Mouse (Mus musculus) gastrocnemius, adult 8-10 months (tissue): ENCODE measurements at regions not wholly inside any gene's neighbourhood (a gene's known extent, or its start where the extent isn't known, plus 50 kb on each side); places are given as distances from the start of the nearest gene placed in this dataset.
A peak's percentile ranks its signal among the peaks of the same experiment; 100 is the strongest.

Experiments used
- DNase-seq, 2 experiments: peaks; one replicate each; pipeline ENCODE4 v3.0.0; 2022; ENCODE audit warnings: low spot score in 2 of 2

- DNase-seq = no peak
Observed at GRCm38 (mm10) chr7:66593619-66594018, 95.8 kb downstream of the Asb7 start.

- no peak for DNase-seq
Observed at GRCm38 (mm10) chr7:66591594-66592290, 97.7 kb downstream of the Asb7 start.

GRCm38 (mm10) chr7:66586511-66586910, 102.9 kb downstream of the Asb7 start:
- DNase-seq = no peak

GRCm38 (mm10) chr7:66580687-66581151, 108.7 kb downstream of the Asb7 start:
- DNase-seq = no peak

GRCm38 (mm10) chr7:66576261-66576660, 113.1 kb downstream of the Asb7 start:
- no peak for DNase-seq

- no peak for DNase-seq
Observed at GRCm38 (mm10) chr7:66571451-66571850, 117.9 kb downstream of the Asb7 start.

GRCm38 (mm10) chr7:66547694-66548093, 120.4 kb upstream of the Aldh1a3 start:
- DNase-seq = no peak

GRCm38 (mm10) chr7:66545184-66545583, 117.9 kb upstream of the Aldh1a3 start:
- no peak for DNase-seq

GRCm38 (mm10) chr7:66544352-66545053, 117.2 kb upstream of the Aldh1a3 start:
- DNase-seq = no peak

GRCm38 (mm10) chr7:66532596-66532995, 105.3 kb upstream of the Aldh1a3 start:
- DNase-seq = no peak

- no peak for DNase-seq
Observed at GRCm38 (mm10) chr7:66532048-66532447, 104.7 kb upstream of the Aldh1a3 start.

- DNase-seq = no peak
Observed at GRCm38 (mm10) chr7:66531111-66531510, 103.8 kb upstream of the Aldh1a3 start.

GRCm38 (mm10) chr7:66528881-66529280, 101.6 kb upstream of the Aldh1a3 start:
- DNase-seq = peak; percentile 39 to 64

- no peak for DNase-seq
Observed at GRCm38 (mm10) chr7:66523959-66524358, 96.6 kb upstream of the Aldh1a3 start.

GRCm38 (mm10) chr7:66521522-66521921, 94.2 kb upstream of the Aldh1a3 start:
- DNase-seq = no peak

- DNase-seq = no peak
Observed at GRCm38 (mm10) chr7:66516143-66516542, 88.8 kb upstream of the Aldh1a3 start.

- no peak for DNase-seq
Observed at GRCm38 (mm10) chr7:66513411-66513810, 86.1 kb upstream of the Aldh1a3 start.

GRCm38 (mm10) chr7:66505734-66506133, 78.4 kb upstream of the Aldh1a3 start:
- DNase-seq = no peak

GRCm38 (mm10) chr7:66504519-66504918, 77.2 kb upstream of the Aldh1a3 start:
- DNase-seq = no peak

GRCm38 (mm10) chr7:66501425-66501824, 74.1 kb upstream of the Aldh1a3 start:
- DNase-seq = no peak

GRCm38 (mm10) chr7:66497480-66497879, 70.2 kb upstream of the Aldh1a3 start:
- DNase-seq = no peak

- no peak for DNase-seq
Observed at GRCm38 (mm10) chr7:66493216-66493885, 66.0 kb upstream of the Aldh1a3 start.
